Mouse (Mus musculus) midbrain, postnatal 0 days (tissue): ENCODE data around the gene Fam57a. TPM values are rescaled to one million over a fixed set of nuclear protein-coding genes. Genes with fewer than 3 reads are reported as not detected.
A peak's percentile ranks its signal among the peaks of the same experiment; 100 is the strongest.

ENCODE experiments used
- ATAC-seq: fragments of 200-750 bp; cut with Nextera tagmentation; 2 replicates; pipeline ENCODE4 v1.8.0; 2017; ENCODE audit warnings: moderate number of reproducible peaks, mild to moderate bottlenecking, moderate TSS enrichment, moderate library complexity; ENCODE audit not compliant: low FRiP score
- DNase-seq: peaks from one replicate; pipeline ENCODE4 v3.0.0-alpha.2; 2015; ENCODE audit warnings: low spot score
- H3K27ac ChIP-seq: fragments of 300-500 bp; sonication (generic); 2 replicates; pipeline ENCODE4 v1.5.1; 2014; ENCODE audit warnings: low read depth, mild to moderate bottlenecking, low read length, mixed read lengths
- H3K27me3 ChIP-seq: fragments of 300-500 bp; sonication (generic); 2 replicates; pipeline ENCODE4 v1.6.1; 2014; ENCODE audit warnings: low read length, control low read depth, mixed read lengths; ENCODE audit not compliant: insufficient read depth
- H3K36me3 ChIP-seq: fragments of 300-500 bp; sonication (generic); 2 replicates; pipeline ENCODE4 v1.6.1; 2014; ENCODE audit warnings: low read length, control low read depth, mixed read lengths; ENCODE audit not compliant: insufficient read depth
- H3K4me1 ChIP-seq: fragments of 300-500 bp; sonication (generic); 2 replicates; pipeline ENCODE4 v1.6.1; 2014; ENCODE audit warnings: mild to moderate bottlenecking, control low read depth, antibody characterized with exemption, low read length, mixed read lengths; ENCODE audit not compliant: insufficient read depth
- H3K4me2 ChIP-seq: fragments of 300-500 bp; sonication (generic); 2 replicates; pipeline ENCODE4 v1.6.1; 2014; ENCODE audit warnings: low read depth, mild to moderate bottlenecking, low read length, mixed read lengths; ENCODE audit not compliant: poor library complexity, severe bottlenecking
- H3K4me3 ChIP-seq: fragments of 300-500 bp; sonication (generic); 2 replicates; pipeline ENCODE4 v1.5.1; 2014; ENCODE audit warnings: low read depth, mild to moderate bottlenecking, low read length, moderate library complexity
- H3K9ac ChIP-seq: fragments of 300-500 bp; sonication (generic); replicated peaks from 2 replicates; pipeline ENCODE4 v1.6.1; 2014; ENCODE audit warnings: mild to moderate bottlenecking, low read length, moderate library complexity, mixed read lengths; ENCODE audit not compliant: poor library complexity, severe bottlenecking
- H3K9me3 ChIP-seq: fragments of 300-500 bp; sonication (generic); 2 replicates; pipeline ENCODE4 v1.6.1; 2016; ENCODE audit warnings: low read length, control low read depth
- CTCF ChIP-seq: IDR thresholded peaks from 2 replicates; pipeline ENCODE4 v1.5.1; 2016; ENCODE audit warnings: antibody characterized with exemption, mild to moderate bottlenecking
- whole genome bisulfite sequencing: fragments of 180-500 bp; shearing (Covaris S2); extraction: QIAGEN DNeasy Blood & Tissue Kit; methylation state at CpG from one replicate; pipeline ENCODE4 v1.1.7; 2014; 5-methylcytosine and 5-hydroxymethylcytosine counted together
- polyA plus RNA-seq: library from polyadenylated mRNA; unstranded; fragments of >200 nt; fragmentation: Nextera tagmentation; extraction: Ambion mirVana; gene quantifications from 2 replicates; pipeline ENCODE4 v1.2.1, GENCODE M21; 2015
- total RNA-seq: library from RNA; depleted of rRNA; stranded (reverse); fragments of >200 nt; gene quantifications from 2 replicates; pipeline ENCODE4 v1.2.3, GENCODE M21; 2014

The Fam57a gene
- total and polyA plus RNA-seq, 2 experiments from 2014 or later = 17.6 to 24.6 TPM

- no peak overlapping the region for H3K9ac ChIP-seq
- DNase-seq (peak; percentile 42), ATAC-seq (no peak)
- 50% methylated on average over 5 of the region's 5 CpGs for WGBS
- no peak overlapping the region for H3K4me3 ChIP-seq
- no peaks in the 10 kb centered on the region for H3K4me1 ChIP-seq
- H3K9me3 ChIP-seq = no peaks in the 10 kb centered on the region
- no peaks in the 10 kb centered on the region for H3K27me3 ChIP-seq
- no peak for TF ChIP-seq CTCF
- H3K4me2 ChIP-seq = no peak overlapping the region
- peaks cover 11% of the 10 kb centered on the region; the same call in 1 of the 2 replicates for H3K36me3 ChIP-seq
- no peak overlapping the region for H3K27ac ChIP-seq
Observed at GRCm38 (mm10) chr11:76170207-76170606, 9.3 kb upstream of the Fam57a start.

DNA sequence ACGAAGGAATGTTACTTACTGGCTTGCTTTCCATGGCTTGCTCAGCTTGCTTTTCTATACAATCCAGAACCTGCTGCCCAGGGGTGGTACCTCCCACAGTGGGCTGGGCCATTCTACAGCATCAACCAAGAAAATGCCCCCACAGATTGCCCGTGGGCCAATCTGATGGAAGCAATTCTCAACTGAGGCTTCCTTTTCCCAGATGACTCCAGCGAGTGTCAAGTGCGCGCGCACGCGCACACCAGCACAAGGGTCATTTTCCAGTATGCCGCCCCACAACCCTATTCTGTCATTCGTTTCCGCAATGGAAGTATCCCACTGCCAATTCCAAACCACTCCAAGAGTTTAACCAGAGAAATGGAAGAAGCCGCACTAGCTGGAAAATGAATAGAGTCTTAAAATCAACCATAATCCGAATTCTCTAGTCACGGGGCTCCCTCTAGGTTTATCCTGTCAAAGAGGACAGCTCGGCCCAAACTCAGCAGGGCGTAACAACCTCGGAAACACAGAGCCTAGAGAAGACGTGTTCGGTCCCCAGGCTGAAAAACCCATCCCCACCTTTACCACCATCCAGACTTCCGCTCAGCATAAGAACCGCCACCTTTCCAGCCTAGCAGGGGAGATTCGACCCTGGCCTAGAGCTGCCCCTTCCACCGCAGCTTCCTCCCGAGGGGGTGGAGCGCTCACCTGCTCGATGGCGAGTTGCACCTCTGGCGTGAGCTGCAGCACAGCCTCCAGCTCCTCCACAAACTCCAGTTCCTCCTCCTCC, 561 bp upstream of the Fam57a start:
- no peaks in the 10 kb centered on the region for H3K9me3 ChIP-seq
- no peak for TF ChIP-seq CTCF
- H3K27me3 ChIP-seq = no peaks in the 10 kb centered on the region
- peaks cover 5% of the 10 kb centered on the region for H3K36me3 ChIP-seq
- 2% methylated on average over 28 of the region's 28 CpGs for WGBS
- ATAC-seq (peak; percentile 86), DNase-seq (peak; percentile 82)
- peaks cover 5% of the 10 kb centered on the region for H3K4me1 ChIP-seq
- H3K9ac ChIP-seq = peak overlapping the region; percentile 81
- peak overlapping the region; percentile 87 for H3K27ac ChIP-seq
- H3K4me3 ChIP-seq = peak overlapping the region; percentile 71
- H3K4me2 ChIP-seq = peak overlapping the region; percentile 74

DNA sequence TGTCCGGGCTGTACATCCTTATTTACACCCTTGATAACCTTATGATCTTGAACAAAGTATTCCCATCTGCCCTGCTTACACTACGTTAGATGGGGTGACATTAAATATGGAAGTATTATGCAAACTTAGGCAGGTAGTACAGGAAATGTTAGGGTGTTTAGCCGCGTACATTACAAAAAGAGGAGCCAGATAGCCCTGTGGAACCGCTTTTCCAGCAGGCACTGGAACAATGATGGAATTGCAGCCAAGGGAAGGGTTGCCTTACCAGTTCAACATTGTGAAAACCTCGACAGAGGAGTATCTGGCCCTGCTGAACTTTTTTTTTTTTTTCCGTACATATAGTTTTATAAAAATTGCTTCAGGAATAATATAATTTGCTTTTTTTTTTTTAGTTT, 672 bp downstream of the Fam57a start:
- ATAC-seq (no peak), DNase-seq (no peak)
- Histone ChIP-seq H3K4me1 (peaks cover 5% of the 10 kb centered on the region), H3K36me3 (peaks cover 4% of the 10 kb centered on the region), H3K27me3 (no peaks in the 10 kb centered on the region), H3K27ac (peak overlapping the region; percentile 87; the same call in 1 of the 2 replicates), H3K4me2 (peak overlapping the region; percentile 74), H3K4me3 (peak overlapping the region; percentile 71), H3K9me3 (no peaks in the 10 kb centered on the region), H3K9ac (peak overlapping the region; percentile 81)
- WGBS = 25% methylated on average over 7 of the region's 7 CpGs
- no peak for TF ChIP-seq CTCF

DNA sequence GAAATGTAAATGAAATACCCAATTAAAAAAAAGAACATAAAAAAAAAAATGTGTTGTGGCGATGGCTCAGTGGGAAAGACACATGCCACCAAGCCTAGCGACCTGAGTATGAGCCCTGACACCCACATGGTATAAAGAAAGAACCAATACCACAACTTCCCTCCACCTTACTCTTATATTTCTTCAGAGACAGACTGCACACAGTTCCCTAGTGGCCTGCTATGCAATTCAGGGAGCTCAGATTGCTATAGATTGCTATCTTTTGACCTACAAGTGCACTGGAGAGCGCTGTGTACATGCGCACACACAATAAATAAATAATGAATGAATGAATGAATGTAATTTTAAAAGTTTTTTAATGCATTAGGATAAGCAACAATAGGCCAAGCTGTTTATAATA, 4.3 kb downstream of the Fam57a start:
- Histone ChIP-seq H3K9me3 (no peaks in the 10 kb centered on the region), H3K4me2 (no peak overlapping the region), H3K4me1 (no peaks in the 10 kb centered on the region; the same call in 1 of the 2 replicates), H3K27me3 (no peaks in the 10 kb centered on the region), H3K9ac (no peak overlapping the region), H3K36me3 (no peaks in the 10 kb centered on the region; the same call in 1 of the 2 replicates), H3K4me3 (no peak overlapping the region), H3K27ac (no peak overlapping the region)
- 88% methylated on average over 4 of the region's 4 CpGs for WGBS
- DNase-seq (no peak), ATAC-seq (no peak)
- TF ChIP-seq CTCF = no peak

DNA sequence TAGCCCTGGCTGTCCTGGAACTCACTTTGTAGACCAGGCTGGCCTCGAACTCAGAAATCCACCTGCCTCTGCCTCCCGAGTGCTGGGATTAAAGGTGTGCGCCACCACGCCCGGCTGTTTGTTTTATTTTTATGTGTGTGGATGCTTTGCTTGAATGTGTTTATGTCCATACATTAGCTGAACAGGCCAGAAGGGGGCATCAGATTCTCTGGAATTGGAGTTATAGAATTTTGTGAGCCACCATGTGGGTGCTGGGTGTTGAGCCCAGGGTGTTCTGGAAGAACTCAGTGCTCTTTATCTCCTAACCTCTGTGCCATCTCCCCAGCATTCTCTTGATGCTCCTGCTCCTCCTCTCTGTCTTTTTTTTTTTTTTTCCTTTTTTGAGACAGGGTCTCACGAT, 7.4 kb downstream of the Fam57a start:
- no peaks in the 10 kb centered on the region for H3K9me3 ChIP-seq
- no peaks in the 10 kb centered on the region for H3K4me1 ChIP-seq
- 89% methylated on average over 6 of the region's 6 CpGs for WGBS
- DNase-seq (no peak), ATAC-seq (no peak)
- no peaks in the 10 kb centered on the region for H3K27me3 ChIP-seq
- H3K27ac ChIP-seq = no peak overlapping the region
- no peak overlapping the region for H3K9ac ChIP-seq
- no peak overlapping the region for H3K4me3 ChIP-seq
- no peak for TF ChIP-seq CTCF
- no peak overlapping the region for H3K4me2 ChIP-seq
- no peaks in the 10 kb centered on the region; the same call in 1 of the 2 replicates for H3K36me3 ChIP-seq

GRCm38 (mm10) chr11:76196275-76196976, 17.0 kb downstream of the Fam57a start:
- H3K27ac ChIP-seq = no peak overlapping the region
- H3K9me3 ChIP-seq = no peaks in the 10 kb centered on the region
- no peak overlapping the region for H3K4me3 ChIP-seq
- H3K36me3 ChIP-seq = no peaks in the 10 kb centered on the region
- H3K4me1 ChIP-seq = no peaks in the 10 kb centered on the region
- 57% methylated on average over 8 of the region's 8 CpGs for WGBS
- no peak overlapping the region for H3K4me2 ChIP-seq
- H3K9ac ChIP-seq = no peak overlapping the region
- no peak for TF ChIP-seq CTCF
- ATAC-seq (no peak), DNase-seq (no peak)
- H3K27me3 ChIP-seq = no peaks in the 10 kb centered on the region
